Mouse (Mus musculus): Measurements from ENCODE around the gene Dmrt3. TPM values are rescaled to one million over a fixed set of nuclear protein-coding genes. Genes with fewer than 3 reads are reported as not detected.

The Dmrt3 gene
- total and polyA plus RNA-seq, 3 experiments = not detected

DNA sequence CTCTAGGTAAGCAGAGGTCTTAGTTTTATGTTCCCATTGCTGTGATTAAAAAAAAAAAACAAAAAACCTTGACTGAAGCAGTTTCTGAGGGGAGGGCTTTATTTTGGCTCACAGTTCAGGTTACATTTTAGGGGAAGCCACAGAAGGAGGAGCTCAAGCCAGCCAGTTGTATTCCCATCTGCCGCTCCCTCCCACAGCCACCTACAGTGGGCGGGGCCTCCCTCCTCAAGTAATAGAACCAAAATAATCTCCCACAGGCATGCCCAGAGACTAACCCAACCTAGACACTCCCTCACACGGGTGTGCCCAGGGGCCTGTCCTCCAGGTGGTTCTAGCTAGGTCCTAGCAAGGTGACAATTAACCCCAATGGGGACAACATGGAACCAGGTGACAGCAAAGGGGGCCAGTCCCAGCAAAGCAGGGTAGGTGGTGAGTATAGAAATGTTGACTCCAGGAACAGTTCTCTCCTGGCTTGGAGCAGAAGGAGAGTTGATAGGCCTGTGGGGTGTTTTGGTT is 12.3 kb upstream of the Dmrt3 start:
- in situ Hi-C loops (cut with MboI; ENCODE audit: low pct_ligation_motif_present, low pct_unique_long_range_greater_than_20kb, low sequenced_read_pairs) = no loop called here
- no peak overlapping the region for H3K4me3 ChIP-seq (replicated peaks in 1 of 3; ENCODE audit: low read depth in 2 of 3, low read length in 2 of 3, poor library complexity in 1 of 3)
- no peaks in the 10 kb centered on the region for H3K79me2 ChIP-seq (replicated peaks; ENCODE audit: control insufficient read depth, extremely low read depth, insufficient read depth, poor library complexity, severe bottlenecking)
- H3K27me3 ChIP-seq (replicated peaks) = no peaks in the 10 kb centered on the region
- DNase-seq (ENCODE audit: extremely low read depth) = no peak
- no peaks in the 10 kb centered on the region for H3K4me1 ChIP-seq (ENCODE audit: control insufficient read depth in 1 of 2, insufficient read depth in 2 of 2)
- no peaks in the 10 kb centered on the region for H3K36me3 ChIP-seq (replicated peaks in 1 of 2; ENCODE audit: control insufficient read depth in 1 of 2, insufficient read depth in 1 of 2, low read length in 1 of 2)
- no peak overlapping the region for H3K4me2 ChIP-seq (ENCODE audit: insufficient read depth, low read depth, poor library complexity, severe bottlenecking)
- H3K9ac ChIP-seq (ENCODE audit: insufficient read depth, low read depth) = no peak overlapping the region
- no peaks in the 10 kb centered on the region for H3K9me3 ChIP-seq (replicated peaks; ENCODE audit: low read length)
- dilution Hi-C loops (cut with MboI; ENCODE audit: extremely low pct_ligation_motif_present, extremely low pct_unique_long_range_greater_than_20kb, low sequenced_read_pairs) = no loop called here
- TF ChIP-seq JUND (conservative IDR thresholded peaks at IDR 0.05; ENCODE audit: low read depth, low read length) (no peak), CTCF (conservative IDR thresholded peaks at IDR 0.05 in 1 of 2, IDR thresholded peaks at IDR 0.05 in 1 of 2; ENCODE audit: low read depth in 2 of 2, low read length in 2 of 2) (no peak), ZKSCAN1 (IDR thresholded peaks at IDR 0.05; ENCODE audit: borderline replicate concordance, low read depth, low read length) (no peak), USF2 (conservative IDR thresholded peaks at IDR 0.05; ENCODE audit: low read depth, low read length) (no peak), SMC3 (IDR thresholded peaks at IDR 0.05; ENCODE audit: low read depth, low read length) (no peak), RAD21 (IDR thresholded peaks at IDR 0.05; ENCODE audit: low read depth, low read length) (no peak), CHD2 (IDR thresholded peaks at IDR 0.05; ENCODE audit: low read length) (no peak), TBP (conservative IDR thresholded peaks at IDR 0.05; ENCODE audit: low read depth, low read length) (no peak)
- H3K27ac ChIP-seq (ENCODE audit: insufficient read depth, low read depth) = no peak overlapping the region

DNA sequence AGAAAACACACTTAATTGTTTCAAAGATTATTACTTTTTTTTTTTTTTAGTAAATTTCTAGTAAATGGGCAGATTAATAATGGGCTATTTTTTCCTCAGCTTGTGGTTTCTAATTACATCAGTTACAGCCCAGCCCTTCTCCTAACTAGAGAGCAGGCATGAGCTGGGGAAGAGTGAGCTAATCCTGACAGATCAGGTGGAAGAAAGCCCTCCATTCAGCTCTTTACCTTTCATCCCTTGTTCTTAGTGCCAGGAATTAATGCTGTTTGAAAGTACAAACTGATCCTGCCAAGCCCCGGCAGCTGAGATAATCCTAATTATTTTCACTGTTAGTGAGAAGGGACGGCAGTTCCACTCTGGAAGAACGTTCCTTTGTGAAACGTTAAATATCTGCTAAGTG is 11.5 kb upstream of the Dmrt3 start:
- Histone ChIP-seq H3K4me2 (ENCODE audit: insufficient read depth, low read depth, poor library complexity, severe bottlenecking) (no peak overlapping the region), H3K27me3 (replicated peaks) (no peaks in the 10 kb centered on the region)

More for the DNA sequence above, 11.5 kb upstream of the Dmrt3 start:
- Histone ChIP-seq H3K9me3 (replicated peaks; ENCODE audit: low read length) (no peaks in the 10 kb centered on the region), H3K36me3 (replicated peaks in 1 of 2; ENCODE audit: control insufficient read depth in 1 of 2, insufficient read depth in 1 of 2, low read length in 1 of 2) (no peaks in the 10 kb centered on the region), H3K27ac (ENCODE audit: insufficient read depth, low read depth) (no peak overlapping the region), H3K4me3 (replicated peaks in 1 of 3; ENCODE audit: low read depth in 2 of 3, low read length in 2 of 3, poor library complexity in 1 of 3) (no peak overlapping the region), H3K4me1 (ENCODE audit: control insufficient read depth in 1 of 2, insufficient read depth in 2 of 2) (no peaks in the 10 kb centered on the region), H3K9ac (ENCODE audit: insufficient read depth, low read depth) (no peak overlapping the region), H3K79me2 (replicated peaks; ENCODE audit: control insufficient read depth, extremely low read depth, insufficient read depth, poor library complexity, severe bottlenecking) (no peaks in the 10 kb centered on the region)
- TF ChIP-seq SMC3 (IDR thresholded peaks at IDR 0.05; ENCODE audit: low read depth, low read length) (no peak), ZNF384 (IDR thresholded peaks at IDR 0.05; ENCODE audit: low read depth, low read length) (no peak), BHLHE40 (IDR thresholded peaks at IDR 0.05; ENCODE audit: low read depth, low read length) (no peak), EP300 (IDR thresholded peaks at IDR 0.05; ENCODE audit: low read length) (no peak), KAT2A (IDR thresholded peaks at IDR 0.05; ENCODE audit: insufficient replicate concordance, low read length) (no peak), TBP (conservative IDR thresholded peaks at IDR 0.05; ENCODE audit: low read depth, low read length) (no peak), ETS1 (conservative IDR thresholded peaks at IDR 0.05; ENCODE audit: low read depth, low read length) (no peak), ZKSCAN1 (IDR thresholded peaks at IDR 0.05; ENCODE audit: borderline replicate concordance, low read depth, low read length) (no peak), USF1 (IDR thresholded peaks at IDR 0.05; ENCODE audit: low read depth, low read length) (no peak), POLR2AphosphoS2 (IDR thresholded peaks at IDR 0.05; ENCODE audit: low read depth, low read length) (no peak), GABPA (IDR thresholded peaks at IDR 0.05; ENCODE audit: insufficient replicate concordance, low read depth, low read length) (no peak), CHD2 (IDR thresholded peaks at IDR 0.05; ENCODE audit: low read length) (no peak), NELFE (IDR thresholded peaks at IDR 0.05; ENCODE audit: low read depth, low read length) (no peak), MYC (IDR thresholded peaks at IDR 0.05; ENCODE audit: low read depth, low read length) (no peak), E2F4 (IDR thresholded peaks at IDR 0.05; ENCODE audit: insufficient replicate concordance, low read depth, low read length) (no peak), MEF2A (IDR thresholded peaks at IDR 0.05; ENCODE audit: borderline replicate concordance, low read depth, low read length) (no peak), TCF12 (IDR thresholded peaks at IDR 0.05; ENCODE audit: low read depth, low read length) (no peak), MAFK (IDR thresholded peaks at IDR 0.05; ENCODE audit: insufficient replicate concordance, low read length) (no peak), ZC3H11A (IDR thresholded peaks at IDR 0.05; ENCODE audit: low read depth, low read length) (no peak), IRF4 (IDR thresholded peaks at IDR 0.05; ENCODE audit: low read depth, low read length) (no peak)
- dilution Hi-C loops (cut with MboI; ENCODE audit: extremely low pct_ligation_motif_present, extremely low pct_unique_long_range_greater_than_20kb, low sequenced_read_pairs) (no loop called here), in situ Hi-C loops (cut with MboI; ENCODE audit: low pct_ligation_motif_present, low pct_unique_long_range_greater_than_20kb, low sequenced_read_pairs) (no loop called here)
- no peak for DNase-seq (ENCODE audit: extremely low read depth)
